30 mouse cellular contexts compared by ENCODE assay signal in the genomic region with DNA sequence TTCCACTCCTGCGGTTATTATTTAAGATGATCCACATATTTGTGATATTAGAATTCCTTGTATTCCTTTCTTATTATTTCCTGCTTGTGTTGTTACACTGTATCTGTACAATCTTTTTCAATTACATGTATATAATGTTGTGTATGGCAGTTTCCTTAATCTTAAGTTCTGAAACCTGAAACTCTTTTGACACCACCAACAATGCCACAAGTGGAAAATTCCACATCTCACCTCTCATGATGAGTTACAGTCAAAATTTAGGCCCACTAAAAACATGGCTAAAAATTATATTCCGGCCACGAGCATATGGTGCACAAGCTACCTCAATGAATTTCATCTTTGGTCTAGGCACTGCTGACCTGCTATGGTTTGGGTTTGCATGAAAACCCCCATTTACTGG.
"Had no signal": no experiment of that assay in that cellular context is flagged by ENCODE, and none has a peak within 500 bp of the region (broad histone marks: within the 10 kb centered on the region; RNA-seq: fewer than 3 reads in every experiment).

No protein-coding gene starts in this region.

- H3K4me3 ChIP-seq: heart, embryonic 12.5 days; heart, embryonic 13.5 days; heart, embryonic 15.5 days; hindbrain, embryonic 10.5 days; hindbrain, embryonic 12.5 days; hindbrain, embryonic 13.5 days; hindbrain, embryonic 15.5 days; intestine, embryonic 15.5 days; kidney, embryonic 15.5 days; layer of hippocampus, adult 2 months; left cerebral cortex, adult 2 months had no signal

- H3K9ac ChIP-seq: heart, embryonic 12.5 days; heart, embryonic 13.5 days; heart, embryonic 15.5 days; hindbrain, embryonic 12.5 days; hindbrain, embryonic 13.5 days; hindbrain, embryonic 14.5 days; hindbrain, embryonic 15.5 days; intestine, embryonic 15.5 days; kidney, embryonic 15.5 days had no signal

- H3K27ac ChIP-seq: heart, embryonic 13.5 days; heart, embryonic 15.5 days; hindbrain, embryonic 10.5 days; hindbrain, embryonic 12.5 days; hindbrain, embryonic 13.5 days; hindbrain, embryonic 14.5 days; hindbrain, embryonic 15.5 days; hindbrain, postnatal 0 days; intestine, embryonic 15.5 days; kidney, embryonic 15.5 days; kidney, postnatal 0 days; layer of hippocampus, adult 2 months; left cerebral cortex, adult 2 months had no signal

- H3K36me3 ChIP-seq: heart, embryonic 12.5 days; heart, embryonic 13.5 days; heart, embryonic 15.5 days; hindbrain, embryonic 10.5 days; hindbrain, embryonic 12.5 days; hindbrain, embryonic 13.5 days; hindbrain, embryonic 15.5 days; intestine, embryonic 15.5 days; kidney, embryonic 15.5 days had no signal

- H3K9me3 ChIP-seq: heart, embryonic 12.5 days; heart, embryonic 13.5 days; heart, embryonic 15.5 days; hindbrain, embryonic 10.5 days; hindbrain, embryonic 12.5 days; hindbrain, embryonic 13.5 days; hindbrain, embryonic 15.5 days; intestine, embryonic 15.5 days; kidney, embryonic 15.5 days had no signal

- DNase-seq: heart, postnatal 14 days; heart, postnatal 36 days; heart, postnatal 4 days; kidney, adult 11 months; kidney, adult 18-20 months; kidney, adult 2 months; kidney, adult 8-10 months; kidney, adult 9 months; kidney, postnatal 10 days; kidney, postnatal 14 days; kidney, postnatal 25 days; kidney, postnatal 36 days; kidney, postnatal 4 days; layer of hippocampus, adult 9-11 months; layer of hippocampus, postnatal 36 days had no signal

- H3K27me3 ChIP-seq: heart, embryonic 12.5 days; heart, embryonic 13.5 days; heart, embryonic 15.5 days; hindbrain, embryonic 12.5 days; hindbrain, embryonic 13.5 days; hindbrain, embryonic 15.5 days; intestine, embryonic 15.5 days; kidney, embryonic 15.5 days had no signal

- H3K4me1 ChIP-seq: heart, embryonic 12.5 days; heart, embryonic 13.5 days; heart, embryonic 15.5 days; hindbrain, embryonic 10.5 days; hindbrain, embryonic 12.5 days; hindbrain, embryonic 13.5 days; hindbrain, embryonic 15.5 days; intestine, embryonic 15.5 days; kidney, embryonic 15.5 days had no signal

- H3K4me2 ChIP-seq: heart, embryonic 11.5 days; heart, embryonic 12.5 days; heart, embryonic 13.5 days; heart, embryonic 15.5 days; hindbrain, embryonic 12.5 days; hindbrain, embryonic 13.5 days; hindbrain, embryonic 14.5 days; hindbrain, embryonic 15.5 days; intestine, embryonic 15.5 days; kidney, embryonic 15.5 days had no signal
